Mouse (Mus musculus): ENCODE measurements around the gene Il20ra.

Gene Il20ra

GRCm38 (mm10) chr10:19722320-19722719 is 9.9 kb downstream of the Il20ra start:
- no peak for TF ChIP-seq GATA4 (IDR thresholded peaks at IDR 0.05; ENCODE audit: insufficient replicate concordance, low read length)

- no peak for TF ChIP-seq GATA4 (IDR thresholded peaks at IDR 0.05; ENCODE audit: insufficient replicate concordance, low read length)
Observed at GRCm38 (mm10) chr10:19724158-19724832, 11.9 kb downstream of the Il20ra start.

- no peak for TF ChIP-seq GATA4 (IDR thresholded peaks at IDR 0.05; ENCODE audit: insufficient replicate concordance, low read length)
Observed at GRCm38 (mm10) chr10:19745662-19746061, 33.3 kb downstream of the Il20ra start.

GRCm38 (mm10) chr10:19746156-19746555 is 33.8 kb downstream of the Il20ra start:
- TF ChIP-seq GATA4 (IDR thresholded peaks at IDR 0.05; ENCODE audit: insufficient replicate concordance, low read length) = no peak

- no peak for TF ChIP-seq GATA4 (IDR thresholded peaks at IDR 0.05; ENCODE audit: insufficient replicate concordance, low read length)
Observed at GRCm38 (mm10) chr10:19747661-19748060, 35.3 kb downstream of the Il20ra start.

GRCm38 (mm10) chr10:19765459-19765858 is 53.1 kb downstream of the Il20ra start:
- TF ChIP-seq GATA4 (IDR thresholded peaks at IDR 0.05; ENCODE audit: insufficient replicate concordance, low read length) = no peak

- TF ChIP-seq GATA4 (IDR thresholded peaks at IDR 0.05; ENCODE audit: insufficient replicate concordance, low read length) = no peak
Observed at GRCm38 (mm10) chr10:19779092-19779491, 66.7 kb downstream of the Il20ra start.

- TF ChIP-seq GATA4 (IDR thresholded peaks at IDR 0.05; ENCODE audit: insufficient replicate concordance, low read length) = no peak
Observed at GRCm38 (mm10) chr10:19781365-19781764, 69.0 kb downstream of the Il20ra start.

- TF ChIP-seq GATA4 (IDR thresholded peaks at IDR 0.05; ENCODE audit: insufficient replicate concordance, low read length) = no peak
Observed at GRCm38 (mm10) chr10:19794996-19795395, 82.6 kb downstream of the Il20ra start.

- no peak for TF ChIP-seq GATA4 (IDR thresholded peaks at IDR 0.05; ENCODE audit: insufficient replicate concordance, low read length)
Observed at GRCm38 (mm10) chr10:19802958-19803357, 90.6 kb downstream of the Il20ra start.

- TF ChIP-seq GATA4 (IDR thresholded peaks at IDR 0.05; ENCODE audit: insufficient replicate concordance, low read length) = no peak
Observed at GRCm38 (mm10) chr10:19804763-19805162, 92.4 kb downstream of the Il20ra start.

Measured in liver, adult (tissue).